16 mouse cellular contexts compared by ENCODE assay signal in the genomic region with DNA sequence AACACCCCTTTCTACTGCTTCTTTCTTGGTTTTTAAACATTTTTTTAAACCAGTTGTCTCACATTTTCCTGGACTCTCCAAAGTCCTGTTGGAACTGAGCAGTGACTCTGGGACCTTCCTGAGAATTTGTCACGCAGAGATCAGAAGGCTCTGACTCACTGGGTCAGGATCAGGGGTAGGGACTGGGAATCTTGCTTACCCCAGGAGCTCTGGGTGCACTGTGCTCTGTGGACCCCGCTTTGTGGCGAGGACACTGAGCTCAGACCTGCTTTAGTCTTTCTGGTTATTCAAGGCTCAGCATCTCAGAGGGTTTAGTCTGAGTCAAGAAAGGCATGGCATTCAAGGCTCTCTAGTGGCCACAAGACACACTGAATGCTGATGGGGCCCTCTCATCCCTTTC. TPM values are rescaled to one million over a fixed set of nuclear protein-coding genes. Genes with fewer than 3 reads are reported as not detected.
A peak's percentile ranks its signal among the peaks of the same experiment; 100 is the strongest.
DNase-seq lines count a peak whose midpoint lies in the region; ATAC-seq and TF ChIP-seq lines count a peak whose summit lies in the region.
"Had no signal": no experiment of that assay in that cellular context is flagged by ENCODE, and none has a peak within 500 bp of the region (broad histone marks: within the 10 kb centered on the region; RNA-seq: fewer than 3 reads in every experiment).

No protein-coding gene starts in this region.

- WGBS in forebrain, embryonic 10.5 days: 86% methylated on average over 3 of the region's 3 CpGs
- WGBS in forebrain, embryonic 15.5 days: 86% methylated on average over 3 of the region's 3 CpGs
- WGBS in hindbrain, embryonic 10.5 days: 76% methylated on average over 3 of the region's 3 CpGs
- 87% methylated on average over 3 of the region's 3 CpGs for WGBS in hindbrain, postnatal 0 days

- TF ChIP-seq POLR2A in embryonic fibroblast, embryonic 13.5 days (IDR thresholded peaks at IDR 0.05; ENCODE audit: low read depth, low read length): no peak

- no peaks in the 10 kb centered on the region for H3K27me3 ChIP-seq in forebrain, embryonic 10.5 days (ENCODE audit: poor library complexity, severe bottlenecking)
- no peaks in the 10 kb centered on the region for H3K27me3 ChIP-seq in forebrain, embryonic 15.5 days
- no peaks in the 10 kb centered on the region for H3K27me3 ChIP-seq in hindbrain, embryonic 10.5 days (ENCODE audit: insufficient read depth, poor library complexity, severe bottlenecking)
- no peaks in the 10 kb centered on the region for H3K27me3 ChIP-seq in hindbrain, postnatal 0 days (ENCODE audit: insufficient read depth, low read length)
- H3K27me3 ChIP-seq: forebrain, embryonic 12.5 days had no signal

- H3K27ac ChIP-seq in forebrain, embryonic 10.5 days: peak overlapping the region; percentile 20; the same call in 1 of the 2 replicates
- no peak overlapping the region for H3K27ac ChIP-seq in forebrain, embryonic 15.5 days (replicated peaks)
- peak overlapping the region; percentile 16; the same call in 1 of the 2 replicates for H3K27ac ChIP-seq in hindbrain, embryonic 10.5 days
- H3K27ac ChIP-seq in hindbrain, postnatal 0 days: no peak overlapping the region
- H3K27ac ChIP-seq in embryonic fibroblast, embryonic 13.5 days (ENCODE audit: insufficient read depth, low read length): peak overlapping the region; percentile 21; the same call in 1 of the 2 replicates
- H3K27ac ChIP-seq: forebrain, embryonic 12.5 days; heart, adult 2 months; hindbrain, embryonic 14.5 days had no signal

- TF ChIP-seq CTCF in hindbrain, postnatal 0 days (IDR thresholded peaks at IDR 0.05; ENCODE audit: low read depth): no peak
- TF ChIP-seq CTCF in embryonic fibroblast, embryonic 13.5 days (IDR thresholded peaks at IDR 0.05; ENCODE audit: borderline replicate concordance, insufficient read depth, low read length): no peak

- no peak overlapping the region for H3K4me3 ChIP-seq in forebrain, embryonic 10.5 days
- H3K4me3 ChIP-seq in forebrain, embryonic 15.5 days: no peak overlapping the region
- no peak overlapping the region for H3K4me3 ChIP-seq in hindbrain, embryonic 10.5 days
- no peak overlapping the region for H3K4me3 ChIP-seq in hindbrain, postnatal 0 days (ENCODE audit: low read length)
- no peak overlapping the region for H3K4me3 ChIP-seq in embryonic fibroblast, embryonic 13.5 days (ENCODE audit: insufficient read depth, low read length)
- H3K4me3 ChIP-seq: forebrain, embryonic 12.5 days; heart, adult 2 months had no signal

- no peaks in the 10 kb centered on the region for H3K36me3 ChIP-seq in forebrain, embryonic 10.5 days (replicated peaks)
- H3K36me3 ChIP-seq in forebrain, embryonic 15.5 days: no peaks in the 10 kb centered on the region
- no peaks in the 10 kb centered on the region for H3K36me3 ChIP-seq in hindbrain, embryonic 10.5 days
- H3K36me3 ChIP-seq in hindbrain, postnatal 0 days (ENCODE audit: insufficient read depth, low read length): no peaks in the 10 kb centered on the region
- H3K36me3 ChIP-seq: forebrain, embryonic 12.5 days had no signal

- ATAC-seq in forebrain, embryonic 15.5 days (replicated peaks): no peak
- no peak for ATAC-seq in hindbrain, postnatal 0 days
- ATAC-seq: activated CD4-positive, CD25-positive, alpha-beta regulatory T cell, adult 4 months; forebrain, embryonic 16.5 days; intestine, postnatal 0 days had no signal

- no peak overlapping the region for H3K4me2 ChIP-seq in forebrain, embryonic 15.5 days (replicated peaks)
- H3K4me2 ChIP-seq in hindbrain, postnatal 0 days (ENCODE audit: low read depth, low read length): no peak overlapping the region
- H3K4me2 ChIP-seq: forebrain, embryonic 12.5 days; heart, embryonic 11.5 days; hindbrain, embryonic 14.5 days had no signal

- DNase-seq in forebrain, embryonic 10.5 days (ENCODE audit: extremely low spot score, low spot score): no peak
- DNase-seq in hindbrain, embryonic 10.5 days (ENCODE audit: low spot score): no peak
- no peak for DNase-seq in hindbrain, postnatal 0 days (ENCODE audit: low spot score)
- no peak for DNase-seq in kidney, postnatal 36 days
- DNase-seq: cerebellum, adult 18-20 months; cerebellum, adult 9-10 months; cerebellum, postnatal 14 days; heart, adult 2 months had no signal

- no peak overlapping the region for H3K9ac ChIP-seq in forebrain, embryonic 15.5 days (replicated peaks)
- no peak overlapping the region for H3K9ac ChIP-seq in hindbrain, postnatal 0 days (replicated peaks; ENCODE audit: low read length)
- H3K9ac ChIP-seq: forebrain, embryonic 12.5 days; hindbrain, embryonic 14.5 days had no signal

- peaks cover 40% of the 10 kb centered on the region for H3K4me1 ChIP-seq in forebrain, embryonic 10.5 days
- peaks cover 7% of the 10 kb centered on the region; the same call in 1 of the 2 replicates for H3K4me1 ChIP-seq in forebrain, embryonic 15.5 days
- H3K4me1 ChIP-seq in hindbrain, embryonic 10.5 days (replicated peaks): peaks cover 42% of the 10 kb centered on the region
- peaks cover 10% of the 10 kb centered on the region; the same call in 1 of the 2 replicates for H3K4me1 ChIP-seq in hindbrain, postnatal 0 days (ENCODE audit: insufficient read depth, low read length)
- H3K4me1 ChIP-seq in embryonic fibroblast, embryonic 13.5 days (ENCODE audit: control insufficient read depth, insufficient read depth, low read length): peaks cover 4% of the 10 kb centered on the region; the same call in 1 of the 2 replicates

- H3K9me3 ChIP-seq in forebrain, embryonic 10.5 days: no peaks in the 10 kb centered on the region
- no peaks in the 10 kb centered on the region for H3K9me3 ChIP-seq in forebrain, embryonic 15.5 days
- no peaks in the 10 kb centered on the region for H3K9me3 ChIP-seq in hindbrain, embryonic 10.5 days
- H3K9me3 ChIP-seq in hindbrain, postnatal 0 days (ENCODE audit: low read length): no peaks in the 10 kb centered on the region
- H3K9me3 ChIP-seq: forebrain, embryonic 12.5 days had no signal

RNA-seq across cellular contexts. Expression of a gene that starts 58.4 kb away (rescaled TPM):
- 7.3 and 7.6 TPM in 2 replicates for polyA plus RNA-seq in forebrain, embryonic 10.5 days (2016; fragmentation: Nextera tagmentation; extraction: Ambion mirVana)
- 3.9 and 4.0 TPM in 2 replicates for polyA plus RNA-seq in forebrain, embryonic 15.5 days (2015; fragmentation: Nextera tagmentation; extraction: Ambion mirVana)
- polyA plus RNA-seq in hindbrain, embryonic 10.5 days (2016; fragmentation: Nextera tagmentation; extraction: Ambion mirVana): 5.7 and 6.7 TPM in 2 replicates
- total RNA-seq in hindbrain, postnatal 0 days (2014; rRNA removed): 7.6 and 9.8 TPM in 2 replicates
- polyA plus RNA-seq in hindbrain, postnatal 0 days (2015; fragmentation: Nextera tagmentation; extraction: Ambion mirVana): 7.2 and 7.6 TPM in 2 replicates
- 24.6 and 34.3 TPM in 2 replicates for polyA plus RNA-seq in embryonic fibroblast, embryonic 13.5 days (2011; ENCODE audit: insufficient read length, low read depth, missing spikeins)
- polyA plus RNA-seq: activated CD4-positive, CD25-positive, alpha-beta regulatory T cell, adult 4 months had no signal

Comparison
In these comparisons a context has a peak if more than half of its experiments do, and no peak if none do; other contexts are left out.
1. H3K27ac ChIP-seq: peak in forebrain, embryonic 10.5 days (single experiment), hindbrain, embryonic 10.5 days (single experiment) and embryonic fibroblast, embryonic 13.5 days (single experiment); none in forebrain, embryonic 15.5 days (single experiment) and hindbrain, postnatal 0 days (single experiment).